Mouse (Mus musculus) ES-E14 (cell line): ENCODE measurements at regions not wholly inside any gene's neighbourhood (a gene's known extent, or its start where the extent isn't known, plus 50 kb on each side); places are given as distances from the start of the nearest gene placed in this dataset.
"Not testable (repeated sequence)": the region's sequence is repeated elsewhere in the genome, so short reads cannot be mapped to it uniquely, and the experiment has no call there.

Experiments
- DNase-seq: peaks from one replicate; pipeline ENCODE4 v3.0.0-alpha.2; 2013; ENCODE audit warnings: low read depth, low spot score
- H3K27ac ChIP-seq: 2 replicates; pipeline ENCODE4 v1.5.1; 2012; ENCODE audit warnings: low read depth, mild to moderate bottlenecking, low read length, moderate library complexity, mixed read lengths; ENCODE audit not compliant: poor library complexity, insufficient read depth, severe bottlenecking
- H3K36me3 ChIP-seq: 2 replicates; pipeline ENCODE4 v1.6.1; 2012; ENCODE audit warnings: mild to moderate bottlenecking, low read length, moderate library complexity, mixed read lengths; ENCODE audit not compliant: control insufficient read depth, poor library complexity, insufficient read depth, severe bottlenecking
- H3K4me1 ChIP-seq, 2 experiments: fragments of 150-350 bp in 1 of 2; sonication (generic) in 1 of 2; 2 replicates each; pipeline ENCODE4 v1.6.1; 2012; ENCODE audit warnings: low read length in 2 of 2, mild to moderate bottlenecking in 1 of 2, mixed read lengths in 1 of 2; ENCODE audit not compliant: control insufficient read depth in 2 of 2, insufficient read depth in 2 of 2, poor library complexity in 1 of 2
- H3K4me3 ChIP-seq, 2 experiments: fragments of 150-350 bp in 1 of 2; sonication (generic) in 1 of 2; 2 replicates each; pipeline ENCODE4 v1.5.1; 2012; ENCODE audit warnings: low read length in 2 of 2, low read depth in 1 of 2, mild to moderate bottlenecking in 1 of 2, mixed read lengths in 1 of 2; ENCODE audit not compliant: insufficient read depth in 1 of 2, poor library complexity in 1 of 2, severe bottlenecking in 1 of 2
- H3K9ac ChIP-seq: 2 replicates; pipeline ENCODE4 v1.6.1; 2012; ENCODE audit warnings: low read depth, mild to moderate bottlenecking, low read length, mixed read lengths; ENCODE audit not compliant: poor library complexity, insufficient read depth, severe bottlenecking
- H3K9me3 ChIP-seq: fragments of 150-350 bp; sonication (generic); 2 replicates; pipeline ENCODE4 v1.6.1; 2012; ENCODE audit warnings: low read depth, mild to moderate bottlenecking, low read length; ENCODE audit not compliant: control insufficient read depth, insufficient read depth
- CHD2 ChIP-seq: IDR thresholded peaks from 2 replicates; pipeline ENCODE4 v1.6.1; 2014; ENCODE audit warnings: mild to moderate bottlenecking, low read depth, low read length, inconsistent platforms
- HCFC1 ChIP-seq: IDR thresholded peaks from 2 replicates; pipeline ENCODE4 v1.6.1; 2012; ENCODE audit warnings: low read length, inconsistent platforms, borderline replicate concordance; ENCODE audit not compliant: insufficient read depth
- MAFK ChIP-seq: IDR thresholded peaks from 2 replicates; pipeline ENCODE4 v1.6.1; 2014; ENCODE audit warnings: mild to moderate bottlenecking, low read depth, low read length, inconsistent platforms; ENCODE audit not compliant: insufficient read depth
- ZC3H11A ChIP-seq: IDR thresholded peaks from 2 replicates; pipeline ENCODE4 v1.6.1; 2012; ENCODE audit warnings: low read depth, mild to moderate bottlenecking, inconsistent platforms, low read length, borderline replicate concordance
- ZNF384 ChIP-seq: IDR thresholded peaks from 2 replicates; pipeline ENCODE4 v1.6.1; 2012; ENCODE audit warnings: low read depth, low read length, inconsistent platforms
- in situ Hi-C, 2 experiments: fragments of 600-800 bp; cut with MboI; formaldehyde crosslinking; loops; one replicate each; pipeline ENCODE4 v1.15.1; 2025; ENCODE audit warnings: low sequenced_read_pairs in 2 of 2, inconsistent platforms in 1 of 2; ENCODE audit not compliant: unreplicated experiment in 2 of 2

- DNase-seq, H3K36me3 ChIP-seq, H3K9me3 ChIP-seq, in situ Hi-C loops, H3K4me1 ChIP-seq, H3K9ac ChIP-seq, H3K4me3 ChIP-seq, H3K27ac ChIP-seq: not testable (repeated sequence)
Observed at GRCm38 (mm10) chr8:118209301-118209700, 74.2 kb upstream of the Cdh13 start.

- no peaks in the 10 kb centered on the region for H3K9me3 ChIP-seq
- H3K27ac ChIP-seq, result no peak overlapping the region
- H3K9ac ChIP-seq, result no peak overlapping the region
- no peaks in the 10 kb centered on the region for H3K36me3 ChIP-seq
- in situ Hi-C loops, result no loop called here
- no peak overlapping the region for H3K4me3 ChIP-seq
- no peak for DNase-seq
- no peaks in the 10 kb centered on the region for H3K4me1 ChIP-seq
- TF ChIP-seq MAFK (no peak), ZC3H11A (no peak), HCFC1 (no peak), ZNF384 (no peak), CHD2 (no peak)
Observed at GRCm38 (mm10) chr8:118190866-118191265, 92.7 kb upstream of the Cdh13 start.

- Histone ChIP-seq H3K9ac (no peak overlapping the region), H3K4me3 (no peak overlapping the region), H3K9me3 (no peaks in the 10 kb centered on the region), H3K36me3 (no peaks in the 10 kb centered on the region), H3K4me1 (no peaks in the 10 kb centered on the region), H3K27ac (no peak overlapping the region)
- in situ Hi-C loops, result no loop called here
- TF ChIP-seq HCFC1 (no peak), ZC3H11A (no peak), MAFK (no peak), ZNF384 (no peak)
- DNase-seq, result no peak
Observed at GRCm38 (mm10) chr8:118189226-118189625, 94.3 kb upstream of the Cdh13 start.

GRCm38 (mm10) chr8:118169001-118169413 is 114.5 kb upstream of the Cdh13 start:
- DNase-seq, result no peak
- Histone ChIP-seq H3K27ac (no peak overlapping the region), H3K4me3 (no peak overlapping the region), H3K4me1 (no peaks in the 10 kb centered on the region), H3K9ac (no peak overlapping the region), H3K36me3 (no peaks in the 10 kb centered on the region), H3K9me3 (no peaks in the 10 kb centered on the region)
- TF ChIP-seq CHD2 (no peak), ZNF384 (no peak), HCFC1 (no peak), ZC3H11A (no peak), MAFK (no peak)
- in situ Hi-C loops, result no loop called here

- H3K27ac ChIP-seq, result no peak overlapping the region
- no peaks in the 10 kb centered on the region for H3K4me1 ChIP-seq
- no peaks in the 10 kb centered on the region for H3K9me3 ChIP-seq
- TF ChIP-seq ZC3H11A, result no peak
- TF ChIP-seq HCFC1, result no peak
- TF ChIP-seq MAFK, result no peak
- TF ChIP-seq ZNF384, result no peak
- no peak for TF ChIP-seq CHD2
- no peaks in the 10 kb centered on the region for H3K36me3 ChIP-seq
- in situ Hi-C loops, result no loop called here
- no peak overlapping the region for H3K4me3 ChIP-seq
- H3K9ac ChIP-seq, result no peak overlapping the region
- no peak for DNase-seq
Observed at GRCm38 (mm10) chr8:118162171-118162570, 121.4 kb upstream of the Cdh13 start.
